Comparison of ENCODE assay signal across 9 mouse cellular contexts in the genomic region with DNA sequence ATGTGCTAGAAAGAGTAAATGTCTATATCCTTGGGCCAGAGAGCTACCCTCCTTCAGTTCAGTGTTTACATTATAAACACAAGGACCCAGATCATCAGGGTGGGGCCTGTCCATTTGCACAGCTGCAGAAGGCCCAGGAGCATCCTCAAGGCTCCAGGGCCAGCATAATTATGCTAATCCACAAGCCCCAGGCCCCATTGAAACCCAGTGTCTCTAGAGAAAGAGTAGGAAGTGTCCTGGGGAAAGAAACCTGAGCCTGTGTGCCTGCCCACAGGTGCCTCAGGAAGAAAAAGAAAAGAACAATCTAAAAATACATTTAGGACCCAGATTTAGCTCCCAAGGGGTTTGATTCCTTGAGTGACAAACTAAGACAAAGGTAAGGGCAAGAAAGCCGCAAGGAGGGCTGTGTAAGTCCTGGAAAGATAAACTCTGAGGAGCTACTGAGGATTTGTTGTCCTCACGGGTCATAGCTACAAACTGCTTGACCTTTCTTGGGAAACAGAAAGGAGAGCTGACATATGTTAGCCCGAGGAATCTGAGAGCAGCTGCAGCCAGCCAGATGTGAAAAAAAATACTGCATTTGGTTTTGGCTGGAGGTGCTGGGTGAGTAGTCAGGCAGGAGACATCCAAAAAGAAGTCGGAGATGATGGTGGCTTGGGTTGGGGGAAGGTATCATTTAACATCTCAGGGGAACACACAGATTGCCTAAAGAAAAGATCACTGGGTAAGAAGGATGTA. TPM values are rescaled to one million over a fixed set of nuclear protein-coding genes. Genes with fewer than 3 reads are reported as not detected.
DNase-seq lines count a peak whose midpoint lies in the region; ATAC-seq and TF ChIP-seq lines count a peak whose summit lies in the region.
"Had no signal": no experiment of that assay in that cellular context is flagged by ENCODE, and none has a peak within 500 bp of the region (broad histone marks: within the 10 kb centered on the region; RNA-seq: fewer than 3 reads in every experiment).

No protein-coding gene starts in this region.

- TF ChIP-seq POLR2A in myocyte (IDR thresholded peaks at IDR 0.05; ENCODE audit: insufficient read length, low read depth), result no peak

- no peaks in the 10 kb centered on the region for H3K36me3 ChIP-seq in heart, embryonic 16.5 days (ENCODE audit: control insufficient read depth, insufficient read depth)
- H3K36me3 ChIP-seq in hindbrain, postnatal 0 days (ENCODE audit: insufficient read depth, low read length), result no peaks in the 10 kb centered on the region
- no peaks in the 10 kb centered on the region for H3K36me3 ChIP-seq in myocyte (ENCODE audit: control insufficient read depth, insufficient read depth)

- peaks cover 3% of the 10 kb centered on the region for H3K4me1 ChIP-seq in heart, embryonic 16.5 days (ENCODE audit: control insufficient read depth, insufficient read depth, low read length)
- H3K4me1 ChIP-seq in hindbrain, postnatal 0 days (ENCODE audit: insufficient read depth, low read length), result no peaks in the 10 kb centered on the region

- H3ac ChIP-seq in myocyte (ENCODE audit: control insufficient read depth, insufficient read length), result no peak overlapping the region

- peak overlapping the region; percentile 13; the same call in 1 of the 2 replicates for H3K4me3 ChIP-seq in heart, embryonic 16.5 days (ENCODE audit: low read length)
- H3K4me3 ChIP-seq in hindbrain, postnatal 0 days (ENCODE audit: low read length), result no peak overlapping the region
- peak overlapping the region; percentile 8 for H3K4me3 ChIP-seq in myocyte

- DNase-seq in heart, adult 9 months (ENCODE audit: low spot score in 2 of 2), result no peak
- DNase-seq in embryo, embryonic 9.5 days (ENCODE audit: extremely low spot score), result peak; percentile 57
- no peak for DNase-seq in hindbrain, postnatal 0 days (ENCODE audit: low spot score)
- no peak for DNase-seq in thymus, postnatal 14 days
- no peak for DNase-seq in thymus, postnatal 10 days (ENCODE audit: low spot score in 2 of 2)
- DNase-seq in gastrocnemius, postnatal 4 days (ENCODE audit: low spot score in 2 of 2), result no peak
- DNase-seq: cerebellum, postnatal 36 days had no signal

- peak overlapping the region; percentile 3; the same call in 1 of the 2 replicates for H3K27ac ChIP-seq in heart, embryonic 16.5 days (ENCODE audit: low read length)
- no peak overlapping the region for H3K27ac ChIP-seq in hindbrain, postnatal 0 days

- 17% methylated on average over 4 of the region's 4 CpGs for WGBS in heart, embryonic 16.5 days
- WGBS in hindbrain, postnatal 0 days, result 24% methylated on average over 4 of the region's 4 CpGs

- no peaks in the 10 kb centered on the region for H3K9me3 ChIP-seq in heart, embryonic 16.5 days (replicated peaks; ENCODE audit: control insufficient read depth, low read length)
- H3K9me3 ChIP-seq in hindbrain, postnatal 0 days (ENCODE audit: low read length), result no peaks in the 10 kb centered on the region

- no peaks in the 10 kb centered on the region for H3K79me2 ChIP-seq in myocyte (ENCODE audit: control insufficient read depth, insufficient read depth)

- H3K27me3 ChIP-seq in heart, embryonic 16.5 days (ENCODE audit: control insufficient read depth, insufficient read depth, low read length), result no peaks in the 10 kb centered on the region
- no peaks in the 10 kb centered on the region for H3K27me3 ChIP-seq in hindbrain, postnatal 0 days (ENCODE audit: insufficient read depth, low read length)
- no peaks in the 10 kb centered on the region for H3K27me3 ChIP-seq in myocyte (ENCODE audit: control insufficient read depth, insufficient read depth, insufficient read length)

- H3K4me2 ChIP-seq in heart, embryonic 16.5 days (ENCODE audit: low read depth, low read length), result peak overlapping the region; percentile 56
- peak overlapping the region; percentile 53 for H3K4me2 ChIP-seq in hindbrain, postnatal 0 days (ENCODE audit: low read depth, low read length)
- H3K4me2 ChIP-seq in myocyte (ENCODE audit: low read depth), result peak overlapping the region; percentile 96

- no peak for ATAC-seq in heart, embryonic 16.5 days (replicated peaks; ENCODE audit: extremely low read depth, insufficient read depth, low FRiP score)
- ATAC-seq in hindbrain, postnatal 0 days, result no peak

- H3K9ac ChIP-seq in heart, embryonic 16.5 days (ENCODE audit: low read length), result no peak overlapping the region
- H3K9ac ChIP-seq in hindbrain, postnatal 0 days (replicated peaks; ENCODE audit: low read length), result no peak overlapping the region

- no peak for TF ChIP-seq CTCF in hindbrain, postnatal 0 days (IDR thresholded peaks at IDR 0.05; ENCODE audit: low read depth)

TF ChIP-seq in myocyte, 11 proteins besides CTCF, POLR2A, EP300 and RAD21:
- no peak for TF ChIP-seq MAX (IDR thresholded peaks at IDR 0.05; ENCODE audit: low read depth)
- TF ChIP-seq MYOD1 (IDR thresholded peaks at IDR 0.05; ENCODE audit: control insufficient read depth in 1 of 3, insufficient read length in 2 of 3, low read depth in 2 of 3), result peak in 1 of 3 experiments; percentile 16

RNA-seq across cellular contexts. Expression of gene Enpp3, which starts 7.8 kb away (rescaled TPM):
- 3.9 and 4.5 TPM in 2 replicates for polyA plus RNA-seq in heart, embryonic 16.5 days (2015; fragmentation: Nextera tagmentation; extraction: Ambion mirVana)
- total RNA-seq in hindbrain, postnatal 0 days (2014; rRNA removed), result 0.68 and 4.0 TPM in 2 replicates
- polyA plus RNA-seq in hindbrain, postnatal 0 days (2015; fragmentation: Nextera tagmentation; extraction: Ambion mirVana), result 1.5 and 1.7 TPM in 2 replicates
- 3.6 TPM for polyA plus RNA-seq in myocyte (2012; fragmentation: generic; extraction: Trizol)
- total RNA-seq in gastrocnemius, postnatal 4 days (2021), result 10 to 100 TPM in 1 of 2 experiments, 1 to 10 TPM in 1; 9.8 to 11.0 TPM

RNA-seq across cellular contexts. Expression of gene Med23, which starts 35.0 kb away (rescaled TPM):
- 11.6 and 12.7 TPM in 2 replicates for polyA plus RNA-seq in heart, embryonic 16.5 days (2015; fragmentation: Nextera tagmentation; extraction: Ambion mirVana)
- total RNA-seq in hindbrain, postnatal 0 days (2014; rRNA removed), result 41.5 and 58.2 TPM in 2 replicates
- 15.2 and 17.1 TPM in 2 replicates for polyA plus RNA-seq in hindbrain, postnatal 0 days (2015; fragmentation: Nextera tagmentation; extraction: Ambion mirVana)
- polyA plus RNA-seq in myocyte (2012; fragmentation: generic; extraction: Trizol), result 9.7 TPM
- 10 to 100 TPM; 19.3 to 20.2 TPM for total RNA-seq in gastrocnemius, postnatal 4 days (2021)
